In genomic region chr19:58419278-58419677, GRCm38 (mm10) we compare ENCODE assay signal across 17 mouse cellular contexts. TPM values are rescaled to one million over a fixed set of nuclear protein-coding genes. Genes with fewer than 3 reads are reported as not detected.
A peak's percentile ranks its signal among the peaks of the same experiment; 100 is the strongest.
DNase-seq lines count a peak whose midpoint lies in the region; ATAC-seq and TF ChIP-seq lines count a peak whose summit lies in the region.
"Had no signal": no experiment of that assay in that cellular context is flagged by ENCODE, and none has a peak within 500 bp of the region (broad histone marks: within the 10 kb centered on the region; RNA-seq: fewer than 3 reads in every experiment).

No protein-coding gene starts in this region.

- H3K4me3 ChIP-seq in intestine, embryonic 15.5 days (replicated peaks) = no peak overlapping the region
- H3K4me3 ChIP-seq in intestine, postnatal 0 days (ENCODE audit: low read depth, low read length) = no peak overlapping the region
- H3K4me3 ChIP-seq in lung, embryonic 15.5 days = no peak overlapping the region
- no peak overlapping the region for H3K4me3 ChIP-seq in lung, postnatal 0 days (ENCODE audit: low read depth, low read length)
- H3K4me3 ChIP-seq in embryonic facial prominence, embryonic 14.5 days (ENCODE audit: low read depth, low read length) = no peak overlapping the region
- H3K4me3 ChIP-seq in stomach, embryonic 16.5 days (replicated peaks; ENCODE audit: low read length) = no peak overlapping the region
- H3K4me3 ChIP-seq: neural tube, embryonic 12.5 days had no signal

- 0 out of 2 replicates have a peak, but pooled peaks have one; percentile 17 for ATAC-seq in intestine, embryonic 15.5 days
- ATAC-seq in intestine, postnatal 0 days = no peak
- ATAC-seq in lung, embryonic 15.5 days (ENCODE audit: borderline replicate concordance, extremely low read depth, low FRiP score, low TSS enrichment) = 0 out of 2 replicates have a peak, but pooled peaks have one; percentile 19
- no peak for ATAC-seq in lung, postnatal 0 days
- peak; percentile 51 for ATAC-seq in embryonic facial prominence, embryonic 14.5 days (ENCODE audit: low read depth)
- 0 out of 2 replicates have a peak, but pooled peaks have one; percentile 8 for ATAC-seq in stomach, embryonic 16.5 days (ENCODE audit: insufficient read depth, low FRiP score)

- TF ChIP-seq CTCF in intestine, postnatal 0 days (IDR thresholded peaks at IDR 0.05; ENCODE audit: low read depth) = no peak
- no peak for TF ChIP-seq CTCF in lung, postnatal 0 days (IDR thresholded peaks at IDR 0.05)

- no peaks in the 10 kb centered on the region for H3K36me3 ChIP-seq in intestine, embryonic 15.5 days
- no peaks in the 10 kb centered on the region for H3K36me3 ChIP-seq in intestine, postnatal 0 days (ENCODE audit: control insufficient read depth, insufficient read depth)
- H3K36me3 ChIP-seq in lung, embryonic 15.5 days = no peaks in the 10 kb centered on the region
- no peaks in the 10 kb centered on the region for H3K36me3 ChIP-seq in lung, postnatal 0 days (ENCODE audit: insufficient read depth, low read length)
- no peaks in the 10 kb centered on the region for H3K36me3 ChIP-seq in embryonic facial prominence, embryonic 14.5 days (ENCODE audit: control insufficient read depth, insufficient read depth, low read length)
- H3K36me3 ChIP-seq in stomach, embryonic 16.5 days (ENCODE audit: control insufficient read depth, insufficient read depth, low read length) = no peaks in the 10 kb centered on the region
- H3K36me3 ChIP-seq: neural tube, embryonic 12.5 days had no signal

- no peak overlapping the region for H3K4me2 ChIP-seq in intestine, embryonic 15.5 days (replicated peaks)
- no peak overlapping the region for H3K4me2 ChIP-seq in intestine, postnatal 0 days (replicated peaks; ENCODE audit: low read depth)
- H3K4me2 ChIP-seq in lung, embryonic 15.5 days = no peak overlapping the region
- H3K4me2 ChIP-seq in lung, postnatal 0 days (replicated peaks; ENCODE audit: low read depth, low read length) = no peak overlapping the region
- no peak overlapping the region for H3K4me2 ChIP-seq in embryonic facial prominence, embryonic 14.5 days (ENCODE audit: low read depth, low read length)
- H3K4me2 ChIP-seq in stomach, embryonic 16.5 days (ENCODE audit: low read depth, low read length) = no peak overlapping the region
- H3K4me2 ChIP-seq: neural tube, embryonic 12.5 days had no signal

- no peak for DNase-seq in lung, postnatal 0 days (ENCODE audit: low spot score)
- DNase-seq in embryonic facial prominence, embryonic 14.5 days (ENCODE audit: low spot score) = no peak
- DNase-seq in right cerebral cortex, postnatal 14 days = no peak
- DNase-seq: adrenal gland, postnatal 10 days; cerebellum, adult 18-20 months; cerebellum, postnatal 36 days; gastrocnemius, postnatal 10 days; heart, adult 18-20 months; heart, postnatal 36 days; kidney, postnatal 10 days; thymus, postnatal 4 days had no signal

- H3K27me3 ChIP-seq in intestine, embryonic 15.5 days (replicated peaks) = no peaks in the 10 kb centered on the region
- H3K27me3 ChIP-seq in intestine, postnatal 0 days (replicated peaks; ENCODE audit: control insufficient read depth, insufficient read depth, low read length) = no peaks in the 10 kb centered on the region
- H3K27me3 ChIP-seq in lung, embryonic 15.5 days = no peaks in the 10 kb centered on the region
- no peaks in the 10 kb centered on the region for H3K27me3 ChIP-seq in lung, postnatal 0 days (replicated peaks; ENCODE audit: insufficient read depth, low read length)
- H3K27me3 ChIP-seq in embryonic facial prominence, embryonic 14.5 days (replicated peaks; ENCODE audit: control insufficient read depth, insufficient read depth, low read length) = no peaks in the 10 kb centered on the region
- H3K27me3 ChIP-seq in stomach, embryonic 16.5 days (ENCODE audit: control insufficient read depth, insufficient read depth, low read length) = no peaks in the 10 kb centered on the region
- H3K27me3 ChIP-seq: neural tube, embryonic 12.5 days had no signal

- H3K4me1 ChIP-seq in intestine, embryonic 15.5 days (replicated peaks) = peaks cover 9% of the 10 kb centered on the region; the same call in 1 of the 2 replicates
- H3K4me1 ChIP-seq in intestine, postnatal 0 days (replicated peaks; ENCODE audit: control insufficient read depth, insufficient read depth, low read length) = no peaks in the 10 kb centered on the region
- peaks cover 11% of the 10 kb centered on the region for H3K4me1 ChIP-seq in lung, embryonic 15.5 days
- no peaks in the 10 kb centered on the region for H3K4me1 ChIP-seq in lung, postnatal 0 days (ENCODE audit: insufficient read depth, low read depth, low read length)
- H3K4me1 ChIP-seq in embryonic facial prominence, embryonic 14.5 days (ENCODE audit: control insufficient read depth, insufficient read depth, low read length) = peaks cover 10% of the 10 kb centered on the region
- peaks cover 14% of the 10 kb centered on the region for H3K4me1 ChIP-seq in stomach, embryonic 16.5 days (ENCODE audit: control insufficient read depth, insufficient read depth, low read length)

- no peak overlapping the region for H3K27ac ChIP-seq in intestine, embryonic 15.5 days
- H3K27ac ChIP-seq in intestine, postnatal 0 days (ENCODE audit: low read depth, low read length) = no peak overlapping the region
- H3K27ac ChIP-seq in lung, embryonic 15.5 days = peak overlapping the region; percentile 29; the same call in 1 of the 2 replicates
- no peak overlapping the region for H3K27ac ChIP-seq in lung, postnatal 0 days (ENCODE audit: low read length)
- H3K27ac ChIP-seq in embryonic facial prominence, embryonic 14.5 days (replicated peaks; ENCODE audit: low read depth, low read length) = no peak overlapping the region
- peak overlapping the region; percentile 59 for H3K27ac ChIP-seq in stomach, embryonic 16.5 days (ENCODE audit: low read length)
- H3K27ac ChIP-seq: liver, embryonic 14.5 days; neural tube, embryonic 12.5 days had no signal

- no peak for TF ChIP-seq EP300 in lung, postnatal 0 days (IDR thresholded peaks at IDR 0.05)

- no peaks in the 10 kb centered on the region for H3K9me3 ChIP-seq in intestine, embryonic 15.5 days
- H3K9me3 ChIP-seq in intestine, postnatal 0 days (ENCODE audit: control insufficient read depth) = no peaks in the 10 kb centered on the region
- no peaks in the 10 kb centered on the region for H3K9me3 ChIP-seq in lung, embryonic 15.5 days
- H3K9me3 ChIP-seq in lung, postnatal 0 days (ENCODE audit: low read length) = no peaks in the 10 kb centered on the region
- no peaks in the 10 kb centered on the region for H3K9me3 ChIP-seq in embryonic facial prominence, embryonic 14.5 days (ENCODE audit: control insufficient read depth, low read length)
- no peaks in the 10 kb centered on the region for H3K9me3 ChIP-seq in stomach, embryonic 16.5 days (replicated peaks; ENCODE audit: control insufficient read depth, low read length)
- H3K9me3 ChIP-seq: neural tube, embryonic 12.5 days had no signal

- 55% methylated on average over 3 of the region's 3 CpGs for WGBS in intestine, embryonic 15.5 days
- WGBS in intestine, postnatal 0 days = 72% methylated on average over 3 of the region's 3 CpGs
- WGBS in lung, embryonic 15.5 days = 36% methylated on average over 3 of the region's 3 CpGs
- WGBS in lung, postnatal 0 days = 40% methylated on average over 3 of the region's 3 CpGs
- 46% methylated on average over 3 of the region's 3 CpGs for WGBS in embryonic facial prominence, embryonic 14.5 days
- 35% methylated on average over 3 of the region's 3 CpGs for WGBS in stomach, embryonic 16.5 days

- no peak overlapping the region for H3K9ac ChIP-seq in intestine, embryonic 15.5 days
- H3K9ac ChIP-seq in intestine, postnatal 0 days (ENCODE audit: low read depth, low read length) = no peak overlapping the region
- H3K9ac ChIP-seq in lung, embryonic 15.5 days = no peak overlapping the region
- H3K9ac ChIP-seq in lung, postnatal 0 days (replicated peaks; ENCODE audit: low read depth) = no peak overlapping the region
- H3K9ac ChIP-seq in embryonic facial prominence, embryonic 14.5 days (ENCODE audit: low read depth, low read length) = 0 out of 2 replicates have a peak overlapping the region, but pooled peaks have one; percentile 4
- H3K9ac ChIP-seq in stomach, embryonic 16.5 days (ENCODE audit: low read length) = no peak overlapping the region; the same call in 1 of the 2 replicates
- H3K9ac ChIP-seq: liver, embryonic 14.5 days; neural tube, embryonic 12.5 days had no signal

RNA-seq across cellular contexts. Expression of gene Gfra1, which starts 36.4 kb away (rescaled TPM):
- 20.6 and 22.3 TPM in 2 replicates for polyA plus RNA-seq in intestine, embryonic 15.5 days (2015; fragmentation: Nextera tagmentation; extraction: Ambion mirVana)
- 4.9 TPM in 2 replicates for polyA plus RNA-seq in intestine, postnatal 0 days (2015; fragmentation: Nextera tagmentation; extraction: Ambion mirVana)
- 7.9 and 9.5 TPM in 2 replicates for polyA plus RNA-seq in lung, embryonic 15.5 days (2015; fragmentation: Nextera tagmentation; extraction: Ambion mirVana)
- polyA plus RNA-seq in lung, postnatal 0 days (2015; fragmentation: Nextera tagmentation; extraction: Ambion mirVana) = 5.6 and 6.2 TPM in 2 replicates
- polyA plus RNA-seq in embryonic facial prominence, embryonic 14.5 days (2014; fragmentation: Nextera tagmentation; extraction: Ambion mirVana) = 22.5 and 25.0 TPM in 2 replicates
- 26.2 and 31.1 TPM in 2 replicates for polyA plus RNA-seq in stomach, embryonic 16.5 days (2015; fragmentation: Nextera tagmentation; extraction: Ambion mirVana)

Comparison
In these comparisons a context has a peak if more than half of its experiments do, and no peak if none do; other contexts are left out.
1. ATAC-seq: peak in intestine, embryonic 15.5 days (single experiment), lung, embryonic 15.5 days (single experiment), embryonic facial prominence, embryonic 14.5 days (single experiment) and stomach, embryonic 16.5 days (single experiment); none in intestine, postnatal 0 days (single experiment) and lung, postnatal 0 days (single experiment).
2. H3K27ac ChIP-seq: peak in lung, embryonic 15.5 days (single experiment) and stomach, embryonic 16.5 days (single experiment); none in intestine, embryonic 15.5 days (single experiment), intestine, postnatal 0 days (single experiment), lung, postnatal 0 days (single experiment) and embryonic facial prominence, embryonic 14.5 days (single experiment).